Mouse (Mus musculus): ENCODE measurements around the gene Gm10842.

Gm10842 gene

GRCm38 (mm10) chr11:105153068-105153833 is 6.6 kb downstream of the Gm10842 start:
- DNase-seq (ENCODE audit: low spot score in 2 of 2): no peak

- DNase-seq (ENCODE audit: low spot score in 2 of 2): no peak
Observed at GRCm38 (mm10) chr11:105155915-105156314, 9.2 kb downstream of the Gm10842 start.

- DNase-seq (ENCODE audit: low spot score in 2 of 2): no peak
Observed at GRCm38 (mm10) chr11:105156748-105157267, 10.1 kb downstream of the Gm10842 start.

- DNase-seq (ENCODE audit: low spot score in 2 of 2): no peak
Observed at GRCm38 (mm10) chr11:105158047-105158446, 11.4 kb downstream of the Gm10842 start.

- no peak for DNase-seq (ENCODE audit: low spot score in 2 of 2)
Observed at GRCm38 (mm10) chr11:105159673-105160360, 13.1 kb downstream of the Gm10842 start.

- no peak for DNase-seq (ENCODE audit: low spot score in 2 of 2)
Observed at GRCm38 (mm10) chr11:105161411-105161810, 14.7 kb downstream of the Gm10842 start.

- no peak for DNase-seq (ENCODE audit: low spot score in 2 of 2)
Observed at GRCm38 (mm10) chr11:105164516-105165510, 18.1 kb downstream of the Gm10842 start.

- no peak for DNase-seq (ENCODE audit: low spot score in 2 of 2)
Observed at GRCm38 (mm10) chr11:105166780-105167179, 20.1 kb downstream of the Gm10842 start.

GRCm38 (mm10) chr11:105178516-105178915 is 31.8 kb downstream of the Gm10842 start, which contains the start of gene Tlk2:
Gene Tlk2 (plus strand): TSS chr11:105178807.
- DNase-seq (ENCODE audit: low spot score in 2 of 2): no peak

- DNase-seq (ENCODE audit: low spot score in 2 of 2): no peak
Observed at GRCm38 (mm10) chr11:105179523-105179922, 32.8 kb downstream of the Gm10842 start.

GRCm38 (mm10) chr11:105180471-105181091 is 33.9 kb downstream of the Gm10842 start:
- DNase-seq (ENCODE audit: low spot score in 2 of 2): peak; percentile 38

- DNase-seq (ENCODE audit: low spot score in 2 of 2): peak; percentile 86 to 92
Observed at GRCm38 (mm10) chr11:105181126-105181637, 34.5 kb downstream of the Gm10842 start.

- peak; percentile 34 to 60 for DNase-seq (ENCODE audit: low spot score in 2 of 2)
Observed at GRCm38 (mm10) chr11:105181689-105182460, 35.2 kb downstream of the Gm10842 start.

- DNase-seq (ENCODE audit: low spot score in 2 of 2): no peak
Observed at GRCm38 (mm10) chr11:105182461-105182855, 35.8 kb downstream of the Gm10842 start.

- no peak for DNase-seq (ENCODE audit: low spot score in 2 of 2)
Observed at GRCm38 (mm10) chr11:105184678-105185077, 38.0 kb downstream of the Gm10842 start.

GRCm38 (mm10) chr11:105192186-105192585 is 45.5 kb downstream of the Gm10842 start:
- no peak for DNase-seq (ENCODE audit: low spot score in 2 of 2)

Data from frontal cortex, postnatal 10 days (tissue).